Mouse (Mus musculus): ENCODE measurements around the gene Sept9. TPM values are rescaled to one million over a fixed set of nuclear protein-coding genes. Genes with fewer than 3 reads are reported as not detected.

The Sept9 gene
- total RNA-seq, 2 experiments from 2014 or later, result 114 to 119 TPM

- DNase-seq (ENCODE audit: extremely low spot score in 1 of 2, low spot score in 1 of 2), result no peak
These were observed 191.5 kb downstream of the Sept9 start for GRCm38 (mm10) chr11:117390774-117391534.

- no peak for DNase-seq (ENCODE audit: extremely low spot score in 1 of 2, low spot score in 1 of 2)
These were observed 192.8 kb downstream of the Sept9 start for GRCm38 (mm10) chr11:117392251-117392650.

- DNase-seq (ENCODE audit: extremely low spot score in 1 of 2, low spot score in 1 of 2), result no peak
These were observed 194.3 kb downstream of the Sept9 start for GRCm38 (mm10) chr11:117393715-117394114.

GRCm38 (mm10) chr11:117394230-117395137 lies 195.0 kb downstream of the Sept9 start:
- peak; percentile 43 to 49 for DNase-seq (ENCODE audit: extremely low spot score in 1 of 2, low spot score in 1 of 2)

GRCm38 (mm10) chr11:117395228-117395627 lies 195.8 kb downstream of the Sept9 start:
- DNase-seq (ENCODE audit: extremely low spot score in 1 of 2, low spot score in 1 of 2), result no peak

DNA sequence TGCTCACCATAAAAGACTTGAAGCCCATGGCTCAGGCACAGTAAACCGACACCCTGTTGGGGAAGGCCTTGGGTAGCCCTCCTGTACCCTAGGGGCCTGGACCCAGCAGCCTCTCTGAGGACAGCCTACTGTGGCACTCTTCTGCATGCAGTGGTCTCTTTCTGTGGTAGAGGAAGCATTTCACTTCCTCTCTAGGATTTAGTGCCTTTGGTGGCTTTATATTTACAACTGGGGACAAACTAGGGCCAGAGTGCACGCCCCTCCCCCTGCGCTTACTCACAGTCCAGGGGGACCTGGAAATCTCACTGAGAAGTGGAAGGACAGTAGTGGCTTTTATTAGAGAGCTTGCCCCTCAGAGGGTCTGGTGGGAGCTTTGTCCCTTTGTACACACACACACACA lies 197.5 kb downstream of the Sept9 start:
- no peak for DNase-seq (ENCODE audit: extremely low spot score in 1 of 2, low spot score in 1 of 2)

DNA sequence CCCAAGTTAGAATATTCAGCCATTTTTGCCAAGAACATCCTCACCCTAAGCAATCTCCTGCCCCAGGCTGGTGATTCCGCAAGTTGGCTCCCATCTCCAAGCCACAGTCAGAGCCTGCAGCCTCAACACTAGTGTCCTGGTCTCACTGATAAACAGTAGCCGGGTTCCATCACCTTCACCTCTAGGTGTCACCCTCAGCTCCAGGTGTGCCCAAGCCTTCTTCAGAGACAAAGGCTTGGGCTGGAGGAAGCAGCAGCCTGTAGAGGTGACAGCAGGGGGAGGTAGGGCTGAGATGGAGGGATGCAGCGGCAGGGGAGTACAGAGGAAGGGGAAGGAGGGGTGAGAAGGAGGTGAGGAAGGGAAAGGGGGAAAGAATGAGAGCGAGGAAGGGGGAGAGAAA lies 198.3 kb downstream of the Sept9 start:
- DNase-seq (ENCODE audit: extremely low spot score in 1 of 2, low spot score in 1 of 2), result no peak

- DNase-seq (ENCODE audit: extremely low spot score in 1 of 2, low spot score in 1 of 2), result no peak
These were observed 198.7 kb downstream of the Sept9 start for GRCm38 (mm10) chr11:117398191-117398590.

- no peak for DNase-seq (ENCODE audit: extremely low spot score in 1 of 2, low spot score in 1 of 2)
These were observed 202.3 kb downstream of the Sept9 start for GRCm38 (mm10) chr11:117401583-117402367.

GRCm38 (mm10) chr11:117402550-117402949 lies 203.1 kb downstream of the Sept9 start:
- no peak for DNase-seq (ENCODE audit: extremely low spot score in 1 of 2, low spot score in 1 of 2)

GRCm38 (mm10) chr11:117403073-117403472 lies 203.6 kb downstream of the Sept9 start:
- no peak for DNase-seq (ENCODE audit: extremely low spot score in 1 of 2, low spot score in 1 of 2)

- DNase-seq (ENCODE audit: extremely low spot score in 1 of 2, low spot score in 1 of 2), result no peak
These were observed 204.3 kb downstream of the Sept9 start for GRCm38 (mm10) chr11:117403781-117404180.

- no peak for DNase-seq (ENCODE audit: extremely low spot score in 1 of 2, low spot score in 1 of 2)
These were observed 207.2 kb downstream of the Sept9 start for GRCm38 (mm10) chr11:117406711-117407110.

DNA sequence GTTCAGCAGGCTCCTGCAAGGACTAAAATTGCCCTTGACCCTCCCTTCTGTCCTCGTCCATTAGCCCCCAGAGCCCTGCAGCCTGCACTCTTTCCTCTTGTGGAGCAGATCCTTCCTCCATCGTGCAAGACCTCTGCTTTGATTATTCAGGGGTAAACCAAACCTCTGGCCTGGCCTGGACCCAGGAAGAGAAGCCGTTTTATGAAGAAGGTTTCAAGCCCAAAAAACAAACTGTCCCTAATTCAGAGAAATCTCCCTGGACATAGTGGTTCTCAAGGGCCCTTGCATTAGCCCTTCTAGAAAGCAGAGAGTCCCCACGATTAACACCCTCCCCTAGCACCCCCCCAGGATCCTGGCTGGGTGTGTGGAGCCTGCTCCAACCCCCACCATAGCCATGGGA lies 207.7 kb downstream of the Sept9 start:
- DNase-seq (ENCODE audit: extremely low spot score in 1 of 2, low spot score in 1 of 2), result peak in 1 of 2 experiments; percentile 13

GRCm38 (mm10) chr11:117407651-117408441 lies 208.4 kb downstream of the Sept9 start:
- DNase-seq (ENCODE audit: extremely low spot score in 1 of 2, low spot score in 1 of 2), result peak; percentile 64 to 70

DNA sequence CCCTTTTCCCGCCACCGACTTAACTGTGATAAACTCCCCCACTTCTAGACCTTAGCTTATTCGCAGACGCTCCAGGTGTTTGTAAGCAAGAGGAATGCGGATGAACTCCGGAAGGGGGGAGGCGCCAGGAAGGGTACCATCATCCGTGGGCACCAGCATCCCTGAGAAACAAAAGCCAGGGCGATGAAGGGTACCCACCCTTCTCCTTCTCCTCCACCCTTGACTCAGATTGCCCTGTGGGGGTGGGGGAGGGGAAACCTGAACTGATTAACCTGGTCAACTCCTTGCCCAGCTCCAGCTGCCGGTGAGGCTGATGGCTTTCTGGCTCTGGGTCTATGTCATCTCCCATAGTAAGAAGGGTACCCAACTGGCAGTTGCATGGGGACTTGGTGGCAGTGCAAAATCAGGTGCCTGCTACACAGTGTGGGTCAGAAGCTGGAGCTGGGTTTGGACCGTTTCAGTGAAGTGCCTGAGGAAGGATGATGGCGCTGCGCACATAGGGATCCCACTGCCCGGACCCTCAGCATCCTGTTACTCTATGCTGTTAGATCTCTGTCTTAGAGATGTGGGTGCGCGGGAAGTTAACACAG lies 209.1 kb downstream of the Sept9 start:
- DNase-seq (ENCODE audit: extremely low spot score in 1 of 2, low spot score in 1 of 2), result peak in 1 of 2 experiments; percentile 19

GRCm38 (mm10) chr11:117409331-117409730 lies 209.9 kb downstream of the Sept9 start:
- DNase-seq (ENCODE audit: extremely low spot score in 1 of 2, low spot score in 1 of 2), result no peak

- peak in 1 of 2 experiments; percentile 32 for DNase-seq (ENCODE audit: extremely low spot score in 1 of 2, low spot score in 1 of 2)
These were observed 210.6 kb downstream of the Sept9 start for GRCm38 (mm10) chr11:117410059-117410458.

DNA sequence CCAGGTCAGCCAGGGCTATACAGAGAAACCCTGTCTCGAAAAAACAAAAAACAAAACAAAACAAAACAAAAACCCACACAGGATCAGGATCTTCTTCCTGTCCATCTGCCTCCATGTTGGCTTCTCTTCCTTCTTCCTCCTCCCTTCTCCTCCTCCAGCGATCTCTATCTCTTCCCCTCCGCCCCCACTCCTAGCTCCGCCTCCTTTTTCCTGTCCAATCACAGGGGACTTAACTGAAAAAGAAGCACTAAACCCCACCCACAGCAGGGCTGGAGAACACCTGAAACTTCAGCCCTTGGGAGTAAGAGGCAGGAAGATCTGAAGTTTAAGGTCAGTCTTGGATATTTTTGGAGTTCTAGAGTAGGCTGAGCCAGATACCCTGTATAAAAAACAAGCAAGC lies 212.2 kb downstream of the Sept9 start:
- DNase-seq (ENCODE audit: extremely low spot score in 1 of 2, low spot score in 1 of 2), result no peak

Data from layer of hippocampus, postnatal 25 days (tissue).